Mouse (Mus musculus) C2C12 (cell line): ENCODE results near the gene Tfpi2. TPM values are rescaled to one million over a fixed set of nuclear protein-coding genes. Genes with fewer than 3 reads are reported as not detected.
A peak's percentile ranks its signal among the peaks of the same experiment; 100 is the strongest.

ENCODE experiments used
- H3K27me3 ChIP-seq: one replicate; pipeline ENCODE4 v1.6.1; 2011; ENCODE audit not compliant: control insufficient read depth, insufficient read depth, insufficient read length
- H3K36me3 ChIP-seq: one replicate; pipeline ENCODE4 v1.6.1; 2011; ENCODE audit not compliant: control insufficient read depth, insufficient read depth
- H3K4me3 ChIP-seq: one replicate; pipeline ENCODE4 v1.5.1; 2011; ENCODE audit warnings: mild to moderate bottlenecking, control low read depth; ENCODE audit not compliant: poor library complexity, insufficient read depth, severe bottlenecking
- H3K79me2 ChIP-seq: one replicate; pipeline ENCODE4 v1.6.1; 2011; ENCODE audit not compliant: control insufficient read depth, insufficient read depth
- H3K79me3 ChIP-seq: one replicate; pipeline ENCODE4 v1.6.1; 2011; ENCODE audit warnings: low read depth, control low read depth
- H3ac ChIP-seq: one replicate; pipeline ENCODE3; 2011; ENCODE audit warnings: low read depth; ENCODE audit not compliant: control insufficient read depth, insufficient read length
- CEBPB ChIP-seq: IDR thresholded peaks from one replicate; pipeline ENCODE4 v1.6.1; 2011; ENCODE audit warnings: low read depth, mild to moderate bottlenecking, control low read depth, moderate library complexity
- CTCF ChIP-seq: IDR thresholded peaks from one replicate; pipeline ENCODE4 v1.5.1; 2011; ENCODE audit not compliant: control insufficient read depth, insufficient read depth, insufficient read length
- FOSL1 ChIP-seq: IDR thresholded peaks from one replicate; pipeline ENCODE4 v1.8.0; 2011; ENCODE audit warnings: mild to moderate bottlenecking, low read length; ENCODE audit not compliant: poor library complexity, insufficient read depth, severe bottlenecking
- MAX ChIP-seq: IDR thresholded peaks from one replicate; pipeline ENCODE4 v1.6.1; 2011; ENCODE audit warnings: mild to moderate bottlenecking, control low read depth
- MYOD1 ChIP-seq: IDR thresholded peaks from one replicate; pipeline ENCODE4 v1.6.1; 2011; ENCODE audit warnings: low read depth; ENCODE audit not compliant: control insufficient read depth, insufficient read length
- MYOG ChIP-seq: IDR thresholded peaks from one replicate; pipeline ENCODE4 v1.6.1; 2011; ENCODE audit not compliant: control insufficient read depth, insufficient read length; ENCODE audit errors: extremely low read depth
- USF1 ChIP-seq: IDR thresholded peaks from one replicate; pipeline ENCODE4 v1.6.1; 2011; ENCODE audit warnings: low read depth, mild to moderate bottlenecking, control low read depth, moderate library complexity
- long read RNA-seq, 2 experiments: library from polyadenylated mRNA; unstranded; transcript quantifications; one replicate each; pipeline ENCODE4 v2.0.0; 2019 to 2020
- polyA plus RNA-seq: library from polyadenylated mRNA; unstranded; fragments of >200 nt; fragmentation: generic; extraction: Trizol; gene quantifications from one replicate; pipeline ENCODE4 v1.2.1, GENCODE M21; 2012; ENCODE audit warnings: missing spikeins

Tfpi2 gene
- polyA plus RNA-seq, result 0.04 TPM
- long read RNA-seq, experiment 1, result 0 reads
- long read RNA-seq, experiment 2, result 0 reads

- no peaks in the 10 kb centered on the region for H3K27me3 ChIP-seq
- no peak within 1 kb of the TSS for H3K4me3 ChIP-seq
- TF ChIP-seq MYOG (no peak), CTCF (no peak), FOSL1 (no peak), CEBPB (no peak), USF1 (no peak), MAX (no peak), MYOD1 (no peak)
- no peaks in the 10 kb centered on the region for H3K79me2 ChIP-seq
- no peak within 1 kb of the TSS for H3ac ChIP-seq
- no peaks in the 10 kb centered on the region for H3K79me3 ChIP-seq
- H3K36me3 ChIP-seq, result no peaks in the 10 kb centered on the region
Observed at GRCm38 (mm10) chr6:3988750-3989149, at the start of gene Tfpi2. Gene Tfpi2 (minus strand): TSS chr6:3988919.

DNA sequence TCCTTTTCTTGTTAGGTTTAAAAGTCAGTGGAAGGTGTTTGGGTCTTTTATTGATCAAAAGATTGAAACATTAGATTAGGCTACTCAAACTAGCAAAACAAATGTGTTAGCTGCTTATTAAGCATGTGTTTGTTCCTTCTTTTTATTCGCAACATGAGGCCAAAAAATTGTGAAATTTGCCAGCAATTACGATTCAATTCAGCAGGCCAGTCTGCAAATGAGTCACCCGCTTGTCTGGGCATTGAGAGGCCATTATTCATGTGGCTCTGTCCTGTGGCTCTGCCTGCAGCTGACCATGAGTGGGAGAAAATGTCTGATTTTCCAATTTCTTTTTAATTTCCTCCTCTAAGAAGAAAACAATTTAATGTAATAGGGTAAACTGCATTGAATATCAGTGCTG, 42.2 kb upstream of the Tfpi2 start:
- H3K79me3 ChIP-seq, result no peaks in the 10 kb centered on the region
- peak; percentile 49 for TF ChIP-seq CEBPB
- TF ChIP-seq USF1, result no peak
- no peak for TF ChIP-seq MAX
- no peaks in the 10 kb centered on the region for H3K36me3 ChIP-seq
- no peak overlapping the region for H3ac ChIP-seq
- H3K4me3 ChIP-seq, result no peak overlapping the region
- H3K27me3 ChIP-seq, result no peaks in the 10 kb centered on the region
- H3K79me2 ChIP-seq, result no peaks in the 10 kb centered on the region

GRCm38 (mm10) chr6:4026367-4026766, 37.6 kb upstream of the Tfpi2 start:
- H3K79me2 ChIP-seq, result no peaks in the 10 kb centered on the region
- no peak overlapping the region for H3ac ChIP-seq
- H3K79me3 ChIP-seq, result no peaks in the 10 kb centered on the region
- no peaks in the 10 kb centered on the region for H3K36me3 ChIP-seq
- H3K4me3 ChIP-seq, result no peak overlapping the region
- no peaks in the 10 kb centered on the region for H3K27me3 ChIP-seq
- TF ChIP-seq MAX (no peak), CEBPB (no peak), FOSL1 (no peak), MYOD1 (no peak), USF1 (no peak), CTCF (no peak)

DNA sequence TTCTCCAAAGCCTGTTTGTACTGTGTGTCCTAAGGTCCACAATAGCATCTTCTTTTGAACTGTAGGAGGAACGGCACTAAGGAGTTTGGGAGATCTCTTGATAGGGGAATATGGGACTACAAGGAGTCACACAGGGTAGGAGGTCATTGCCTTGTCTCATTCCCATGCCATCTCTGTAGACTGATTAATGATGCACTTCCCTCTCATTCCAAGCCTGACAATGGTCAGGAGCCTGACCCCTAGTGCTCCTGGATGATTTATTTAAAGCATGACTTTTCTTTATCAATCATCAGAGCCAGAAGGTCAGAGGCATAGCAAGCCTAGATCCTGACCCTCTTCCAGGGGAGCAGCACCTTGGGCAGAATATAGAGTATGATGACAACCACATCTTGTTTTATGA, 33.9 kb upstream of the Tfpi2 start:
- H3K4me3 ChIP-seq, result no peak overlapping the region
- no peaks in the 10 kb centered on the region for H3K79me2 ChIP-seq
- H3K36me3 ChIP-seq, result no peaks in the 10 kb centered on the region
- no peaks in the 10 kb centered on the region for H3K79me3 ChIP-seq
- TF ChIP-seq MAX, result no peak
- TF ChIP-seq MYOG, result no peak
- TF ChIP-seq MYOD1, result no peak
- no peak for TF ChIP-seq FOSL1
- no peaks in the 10 kb centered on the region for H3K27me3 ChIP-seq
- H3ac ChIP-seq, result no peak overlapping the region

DNA sequence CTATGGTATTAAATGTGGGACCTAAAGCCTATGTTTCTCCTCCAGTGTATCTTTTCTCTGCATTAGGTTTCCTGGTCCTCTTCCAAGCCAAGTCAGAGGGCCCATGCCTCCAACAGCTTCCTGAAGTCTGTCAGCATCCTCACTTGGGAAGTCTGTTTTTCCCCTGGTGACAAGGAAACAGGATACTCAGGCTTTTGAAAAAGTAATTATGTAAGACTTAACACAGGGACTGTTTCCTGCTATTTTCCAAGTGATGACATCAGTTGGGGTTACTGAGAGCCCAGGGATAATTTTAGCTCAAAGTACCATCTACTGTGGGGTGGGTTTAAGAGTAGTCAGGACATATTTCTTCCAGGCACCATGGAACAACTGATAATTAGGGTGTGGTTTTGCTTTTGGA, 20.8 kb upstream of the Tfpi2 start:
- Histone ChIP-seq H3K79me3 (no peaks in the 10 kb centered on the region), H3K79me2 (no peaks in the 10 kb centered on the region), H3K4me3 (no peak overlapping the region), H3K36me3 (no peaks in the 10 kb centered on the region), H3K27me3 (no peaks in the 10 kb centered on the region), H3ac (no peak overlapping the region)
- TF ChIP-seq MYOD1 (no peak), FOSL1 (no peak), MYOG (no peak), CTCF (no peak), MAX (no peak), USF1 (no peak), CEBPB (no peak)

DNA sequence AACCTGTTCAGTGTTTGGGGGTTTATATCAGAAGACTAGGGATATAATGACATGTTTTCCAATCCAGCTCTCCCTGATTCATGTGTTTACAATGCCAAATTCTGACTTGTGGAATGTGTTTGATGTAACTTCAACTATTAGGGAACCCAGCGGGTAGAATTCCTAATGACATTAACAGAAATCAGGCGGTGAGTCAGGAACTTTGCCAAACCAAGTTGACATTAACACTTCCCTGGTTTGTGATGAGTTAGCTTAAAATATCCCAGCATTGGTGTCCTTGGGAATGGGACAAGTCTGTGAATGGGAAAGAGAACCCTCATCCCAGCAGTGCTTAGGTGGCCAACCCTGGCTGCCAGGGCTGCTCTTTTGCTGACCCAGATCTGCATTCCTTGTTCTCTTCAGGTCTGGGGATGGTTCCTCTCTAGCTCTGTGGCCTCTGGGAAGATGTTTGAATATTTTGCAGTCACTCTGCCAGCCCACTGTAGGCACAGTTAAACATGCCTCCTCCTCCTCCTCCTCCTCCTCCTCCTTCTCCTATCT, 19.9 kb upstream of the Tfpi2 start:
- Histone ChIP-seq H3ac (no peak overlapping the region), H3K79me3 (no peaks in the 10 kb centered on the region), H3K27me3 (no peaks in the 10 kb centered on the region), H3K36me3 (no peaks in the 10 kb centered on the region), H3K4me3 (no peak overlapping the region), H3K79me2 (no peaks in the 10 kb centered on the region)
- TF ChIP-seq CTCF, result no peak
- no peak for TF ChIP-seq FOSL1
